Mouse (Mus musculus): Measurements from ENCODE around the gene St6galnac1. TPM values are rescaled to one million over a fixed set of nuclear protein-coding genes. Genes with fewer than 3 reads are reported as not detected.
"Not testable (repeated sequence)": the region's sequence is repeated elsewhere in the genome, so short reads cannot be mapped to it uniquely, and the experiment has no call there.

The St6galnac1 gene
- total RNA-seq, 4 experiments from 2014 or later: not detected

- no peak for DNase-seq (ENCODE audit: low spot score in 2 of 2)
Observed at GRCm38 (mm10) chr11:116807526-116807925, 32.2 kb upstream of the St6galnac1 start.

- no peak for DNase-seq (ENCODE audit: low spot score in 2 of 2)
Observed at GRCm38 (mm10) chr11:116807116-116807515, 31.8 kb upstream of the St6galnac1 start.

DNA sequence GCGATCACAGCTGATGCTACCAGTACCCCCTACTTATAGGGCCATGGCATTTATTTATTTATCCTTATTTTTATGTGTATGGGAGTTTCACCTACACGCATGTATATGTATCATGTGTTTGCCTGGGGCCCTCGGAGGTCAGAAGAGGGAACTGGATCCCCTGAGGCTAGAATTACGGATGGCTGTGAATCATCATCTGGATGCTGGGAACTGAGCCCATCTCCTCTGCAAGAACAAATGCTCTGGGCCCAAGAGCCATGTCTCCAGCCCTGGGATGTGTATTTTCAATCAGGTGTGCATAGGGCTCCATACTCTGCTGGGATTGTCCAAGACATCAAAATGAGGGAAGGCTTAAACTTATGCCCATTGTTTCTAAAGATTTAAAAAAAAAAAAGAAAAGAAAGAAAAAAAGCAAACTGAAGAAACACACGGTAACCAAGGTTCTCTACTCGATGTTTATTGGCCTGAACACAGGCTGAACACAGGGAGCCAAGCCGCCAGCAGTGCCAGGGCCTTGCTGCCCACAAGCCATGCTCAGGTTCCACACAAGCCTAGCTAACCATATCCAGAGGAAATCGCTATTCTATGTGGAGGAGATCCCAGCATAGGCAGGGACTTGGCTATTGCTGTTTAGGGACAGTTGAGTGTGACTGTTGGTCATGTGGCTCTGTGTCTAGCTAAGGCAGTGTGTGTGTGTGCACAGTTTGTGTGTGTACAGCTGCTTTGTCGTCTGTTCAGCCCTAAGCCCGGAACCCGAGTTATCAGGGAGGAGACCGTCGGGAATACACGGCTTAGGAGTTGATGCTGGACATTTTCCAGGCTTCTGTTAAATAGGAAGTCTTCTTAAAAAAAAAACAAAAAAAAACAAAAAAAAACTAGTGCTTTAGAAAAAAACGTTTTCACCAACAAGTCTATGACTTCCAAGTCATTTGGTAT lies 31.1 kb upstream of the St6galnac1 start:
- DNase-seq (ENCODE audit: low spot score in 2 of 2): no peak

- DNase-seq (ENCODE audit: low spot score in 2 of 2): no peak
Observed at GRCm38 (mm10) chr11:116802709-116803108, 27.4 kb upstream of the St6galnac1 start.

- DNase-seq (ENCODE audit: low spot score in 2 of 2): no peak
Observed at GRCm38 (mm10) chr11:116801106-116801505, 25.8 kb upstream of the St6galnac1 start.

DNA sequence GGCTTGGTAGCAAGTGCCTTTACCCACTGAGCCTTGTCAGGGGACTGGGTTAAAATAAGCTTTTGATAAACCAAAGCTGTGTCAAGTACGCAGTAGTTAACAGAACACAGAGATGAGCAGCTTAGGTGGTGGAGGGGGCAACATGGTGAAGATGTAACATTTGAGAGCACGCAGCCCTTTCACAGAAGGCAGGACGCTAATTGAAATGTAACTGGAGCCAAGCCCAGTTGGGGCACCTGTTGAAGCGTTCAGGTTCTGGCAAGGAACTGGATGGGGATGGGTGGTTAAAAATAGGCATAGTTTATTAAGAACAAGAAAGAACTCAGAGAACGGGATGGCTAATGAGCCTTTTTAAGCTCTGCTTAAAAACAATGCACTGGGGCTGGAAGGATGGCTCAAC lies 24.1 kb upstream of the St6galnac1 start:
- no peak for DNase-seq (ENCODE audit: low spot score in 2 of 2)

GRCm38 (mm10) chr11:116784221-116784620 lies 8.9 kb upstream of the St6galnac1 start:
- DNase-seq (ENCODE audit: low spot score in 2 of 2): no peak

- DNase-seq (ENCODE audit: low spot score in 2 of 2): no peak
Observed at GRCm38 (mm10) chr11:116782737-116783145, 7.4 kb upstream of the St6galnac1 start.

GRCm38 (mm10) chr11:116773205-116773604 lies 2.1 kb downstream of the St6galnac1 start:
- no peak for DNase-seq (ENCODE audit: low spot score in 2 of 2)

GRCm38 (mm10) chr11:116769873-116770272 lies 5.4 kb downstream of the St6galnac1 start:
- no peak for DNase-seq (ENCODE audit: low spot score in 2 of 2)

- no peak for DNase-seq (ENCODE audit: low spot score in 2 of 2)
Observed at GRCm38 (mm10) chr11:116764946-116765345, 10.4 kb downstream of the St6galnac1 start.

DNA sequence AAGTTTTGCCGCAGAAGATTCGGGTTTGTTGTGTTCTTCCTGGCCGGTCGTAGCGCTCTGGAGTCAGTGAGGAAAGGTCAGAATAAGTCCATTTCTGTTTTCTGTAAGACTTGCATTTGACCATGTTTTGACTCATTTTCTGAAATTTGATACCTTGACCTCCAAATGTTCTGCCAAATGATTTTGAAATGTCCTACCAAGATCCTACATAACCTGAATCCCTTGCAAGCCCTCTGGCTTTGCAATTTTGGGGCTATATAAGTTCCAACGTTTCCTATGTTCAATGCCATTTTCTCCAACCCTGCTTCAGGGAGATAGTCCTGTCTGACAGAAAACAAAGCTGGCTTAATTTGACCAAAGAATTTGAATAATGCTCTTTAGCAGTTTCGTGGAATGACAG lies 11.0 kb downstream of the St6galnac1 start:
- DNase-seq (ENCODE audit: low spot score in 2 of 2): no peak

- DNase-seq (ENCODE audit: low spot score in 2 of 2): no peak
Observed at GRCm38 (mm10) chr11:116755191-116755590, 20.1 kb downstream of the St6galnac1 start.

GRCm38 (mm10) chr11:116753674-116754470 lies 21.4 kb downstream of the St6galnac1 start:
- no peak for DNase-seq (ENCODE audit: low spot score in 2 of 2)

DNA sequence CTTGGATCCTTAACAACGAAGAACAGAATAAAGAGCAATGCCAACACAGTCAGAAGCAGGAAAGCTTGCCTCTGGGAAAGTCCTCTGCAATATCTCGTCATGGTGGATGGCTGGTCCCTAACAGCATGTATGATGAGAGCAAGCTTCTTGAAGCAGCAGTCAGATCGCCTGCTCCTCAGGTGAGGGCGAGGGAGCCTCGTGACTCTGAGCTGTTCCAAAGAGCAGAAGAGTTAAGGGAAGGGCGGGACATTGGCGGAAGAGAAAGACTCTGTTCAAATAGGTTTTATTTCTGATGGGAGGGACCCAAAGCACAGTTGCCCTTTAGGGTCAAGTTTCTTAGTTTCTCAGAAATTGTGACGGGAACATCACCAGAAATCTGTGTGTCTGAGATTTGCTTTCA lies 25.6 kb downstream of the St6galnac1 start:
- no peak for DNase-seq (ENCODE audit: low spot score in 2 of 2)

DNA sequence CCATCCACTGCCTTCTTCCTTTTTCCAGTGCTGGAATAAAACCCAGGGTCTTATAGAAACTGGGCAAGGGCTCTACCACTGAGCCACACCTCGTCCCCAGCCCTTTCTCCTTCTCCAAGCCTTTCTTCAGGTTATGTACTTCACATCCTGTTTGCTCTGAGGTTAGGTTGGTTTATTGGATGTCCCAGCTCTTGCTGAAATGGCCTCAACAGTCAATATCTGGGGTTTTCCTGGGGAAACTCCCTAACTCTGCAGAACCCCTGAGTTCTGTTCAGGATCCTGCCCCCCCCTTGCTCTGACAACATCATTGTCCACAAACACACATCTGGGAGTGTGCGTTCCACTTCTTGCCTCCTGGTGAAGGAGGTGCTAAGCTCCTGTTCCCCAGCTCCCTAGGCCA lies 26.6 kb downstream of the St6galnac1 start:
- DNase-seq (ENCODE audit: low spot score in 2 of 2): not testable (repeated sequence)

DNA sequence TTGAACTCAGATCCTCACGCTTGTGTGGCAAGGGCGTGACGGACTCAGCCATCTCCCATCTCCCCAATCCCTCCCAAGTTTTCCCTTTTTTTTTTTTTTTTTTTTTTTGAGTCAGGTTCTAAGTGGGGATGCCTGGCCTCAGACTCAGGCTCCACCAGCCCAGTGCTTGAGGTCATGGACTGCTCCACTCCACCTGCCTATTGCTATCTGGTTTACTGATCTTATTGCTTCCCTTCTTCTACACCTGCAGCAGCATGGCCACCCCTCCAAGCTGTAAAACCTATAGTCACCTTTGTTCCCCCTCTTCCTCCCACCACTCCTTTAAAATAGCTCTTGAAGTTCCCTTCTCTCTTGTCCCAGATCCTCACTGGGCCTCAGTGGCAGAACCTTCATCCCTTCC lies 28.5 kb downstream of the St6galnac1 start:
- DNase-seq (ENCODE audit: low spot score in 2 of 2): not testable (repeated sequence)

DNA sequence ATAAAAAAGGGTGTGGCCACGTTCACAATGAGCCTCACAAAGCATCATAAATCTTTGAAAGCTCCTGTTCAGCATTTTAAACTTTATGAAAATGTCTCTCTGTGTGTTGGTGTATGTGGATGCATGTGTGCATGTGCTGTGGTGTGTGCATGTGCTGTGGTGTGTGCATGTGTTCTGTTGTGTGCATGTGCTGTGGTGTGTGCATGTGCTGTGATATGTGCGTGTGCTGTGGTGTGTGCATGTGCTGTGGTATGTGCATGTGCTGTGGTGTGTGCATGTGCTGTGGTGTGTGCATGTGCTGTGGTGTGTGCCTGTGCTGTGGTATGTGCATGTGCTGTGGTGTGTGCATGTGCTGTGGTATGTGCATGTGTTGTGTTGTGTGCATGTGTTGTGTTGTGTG lies 29.9 kb downstream of the St6galnac1 start:
- not testable (repeated sequence) for DNase-seq (ENCODE audit: low spot score in 2 of 2)

DNA sequence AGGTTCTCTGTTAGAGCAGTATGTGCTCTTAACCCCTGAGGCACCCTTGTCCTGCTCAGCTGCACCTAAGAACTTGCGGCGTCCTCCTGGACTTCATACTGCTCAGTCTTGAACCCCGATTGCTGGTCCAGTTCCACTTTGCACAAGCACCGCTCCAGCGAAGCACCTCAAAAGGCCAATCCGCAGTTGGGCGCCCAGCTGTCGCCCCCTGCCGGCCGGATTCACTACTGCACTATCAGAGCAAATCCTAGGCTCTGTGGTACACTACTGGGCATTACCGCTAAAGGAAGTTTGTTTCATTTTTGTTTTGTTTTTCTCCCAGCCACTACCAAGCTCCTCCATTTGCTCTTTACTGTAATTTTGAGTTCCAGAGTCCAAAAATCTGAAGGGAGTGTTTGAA lies 36.9 kb downstream of the St6galnac1 start:
- no peak for DNase-seq (ENCODE audit: low spot score in 2 of 2)

DNA sequence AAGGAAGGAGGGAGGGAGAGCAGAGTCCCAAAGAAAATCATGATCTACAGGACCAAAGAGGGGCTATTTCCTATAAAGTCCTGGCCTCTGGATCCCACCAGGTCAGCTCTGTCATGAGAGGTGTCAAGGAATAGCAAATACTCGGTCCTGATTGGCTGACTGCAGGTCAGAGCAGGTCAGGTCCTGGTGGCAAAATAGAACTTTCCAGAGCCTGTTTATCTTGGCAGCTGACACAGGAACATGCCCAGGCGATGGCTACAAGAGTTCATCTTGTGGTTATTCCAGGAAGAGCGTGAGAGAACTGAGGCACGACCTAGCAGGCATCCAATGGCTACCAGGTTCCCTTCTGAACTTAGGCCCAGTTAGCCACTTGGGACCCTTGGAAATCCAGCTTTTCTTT lies 42.8 kb downstream of the St6galnac1 start:
- DNase-seq (ENCODE audit: low spot score in 2 of 2): no peak

GRCm38 (mm10) chr11:116731060-116731580 lies 44.2 kb downstream of the St6galnac1 start:
- DNase-seq (ENCODE audit: low spot score in 2 of 2): not testable (repeated sequence)
